Mouse (Mus musculus) midbrain, embryonic 11.5 days (tissue): ENCODE results near the gene Ctnnbip1. TPM values are rescaled to one million over a fixed set of nuclear protein-coding genes. Genes with fewer than 3 reads are reported as not detected.
A peak's percentile ranks its signal among the peaks of the same experiment; 100 is the strongest.

Source experiments
- ATAC-seq: fragments of 200-750 bp; cut with Nextera tagmentation; 2 replicates; pipeline ENCODE4 v1.8.0; 2017; ENCODE audit warnings: moderate TSS enrichment, moderate library complexity; ENCODE audit not compliant: low FRiP score
- DNase-seq: peaks from one replicate; pipeline ENCODE4 v3.0.0; 2015; ENCODE audit warnings: low spot score; ENCODE audit errors: missing footprints
- H3K27ac ChIP-seq: fragments of 300-500 bp; sonication (generic); 2 replicates; pipeline ENCODE4 v1.5.1; 2014; ENCODE audit warnings: low read depth, low read length
- H3K27me3 ChIP-seq: fragments of 300-500 bp; sonication (generic); 2 replicates; pipeline ENCODE4 v1.6.1; 2014; ENCODE audit warnings: mild to moderate bottlenecking, low read length, moderate library complexity, mixed read lengths; ENCODE audit not compliant: control insufficient read depth, insufficient read depth
- H3K36me3 ChIP-seq: fragments of 300-500 bp; sonication (generic); 2 replicates; pipeline ENCODE4 v1.6.1; 2014; ENCODE audit warnings: mild to moderate bottlenecking, low read length, moderate library complexity, mixed read lengths; ENCODE audit not compliant: control insufficient read depth, insufficient read depth
- H3K4me1 ChIP-seq: fragments of 300-500 bp; sonication (generic); 2 replicates; pipeline ENCODE4 v1.6.1; 2014; ENCODE audit warnings: low read length; ENCODE audit not compliant: control insufficient read depth, insufficient read depth
- H3K4me2 ChIP-seq: fragments of 300-500 bp; sonication (generic); 2 replicates; pipeline ENCODE4 v1.6.1; 2014; ENCODE audit warnings: mild to moderate bottlenecking, moderate library complexity
- H3K4me3 ChIP-seq: fragments of 300-500 bp; sonication (generic); 2 replicates; pipeline ENCODE4 v1.5.1; 2014; ENCODE audit warnings: low read depth, low read length
- H3K9ac ChIP-seq: fragments of 300-500 bp; sonication (generic); 2 replicates; pipeline ENCODE4 v1.6.1; 2014; ENCODE audit warnings: low read length
- H3K9me3 ChIP-seq: fragments of 300-500 bp; sonication (generic); 2 replicates; pipeline ENCODE4 v1.6.1; 2016; ENCODE audit warnings: low read length; ENCODE audit not compliant: control insufficient read depth
- WGBS: fragments of 180-500 bp; shearing (Covaris S2); extraction: QIAGEN DNeasy Blood & Tissue Kit; methylation state at CpG from one replicate; pipeline ENCODE4 v1.1.7; 2014; 5-methylcytosine and 5-hydroxymethylcytosine counted together
- polyA plus RNA-seq: library from polyadenylated mRNA; unstranded; fragments of >200 nt; fragmentation: Nextera tagmentation; extraction: Ambion mirVana; gene quantifications from 2 replicates; pipeline ENCODE4 v1.2.1, GENCODE M21; 2014

Gene Ctnnbip1
- polyA plus RNA-seq, 1 experiment from 2014 or later = 59.4 TPM

DNA sequence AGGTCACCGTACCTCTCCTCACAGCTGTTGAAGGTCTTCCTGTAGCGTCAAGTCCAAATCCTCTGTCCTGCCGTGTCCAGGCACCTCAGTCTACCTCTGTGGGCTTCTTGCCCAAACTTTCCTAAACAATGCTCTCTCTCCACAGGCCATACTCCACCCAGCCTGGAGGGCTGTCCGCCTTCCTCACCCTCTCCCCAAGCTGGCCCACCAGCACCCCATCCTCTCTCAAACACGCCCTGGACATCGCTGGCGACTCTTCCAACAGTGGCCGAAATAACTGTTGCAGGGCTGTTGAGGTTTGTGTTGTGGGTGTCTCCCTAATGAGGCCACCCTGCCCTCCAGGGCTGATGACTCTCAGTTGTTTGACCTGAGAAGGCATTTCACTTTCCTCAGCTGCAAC is 67.2 kb downstream of the Ctnnbip1 start:
- 0 out of 2 replicates have a peak overlapping the region, but pooled peaks have one; percentile 89 for H3K4me2 ChIP-seq
- no peaks in the 10 kb centered on the region for H3K9me3 ChIP-seq
- no peaks in the 10 kb centered on the region for H3K36me3 ChIP-seq
- no peak for DNase-seq
- peaks cover 20% of the 10 kb centered on the region for H3K27me3 ChIP-seq
- no peak overlapping the region for H3K27ac ChIP-seq
- no peak overlapping the region for H3K9ac ChIP-seq
- H3K4me3 ChIP-seq = no peak overlapping the region
- peaks cover 15% of the 10 kb centered on the region for H3K4me1 ChIP-seq
- 82% methylated on average over 8 of the region's 8 CpGs for WGBS
- ATAC-seq = no peak

DNA sequence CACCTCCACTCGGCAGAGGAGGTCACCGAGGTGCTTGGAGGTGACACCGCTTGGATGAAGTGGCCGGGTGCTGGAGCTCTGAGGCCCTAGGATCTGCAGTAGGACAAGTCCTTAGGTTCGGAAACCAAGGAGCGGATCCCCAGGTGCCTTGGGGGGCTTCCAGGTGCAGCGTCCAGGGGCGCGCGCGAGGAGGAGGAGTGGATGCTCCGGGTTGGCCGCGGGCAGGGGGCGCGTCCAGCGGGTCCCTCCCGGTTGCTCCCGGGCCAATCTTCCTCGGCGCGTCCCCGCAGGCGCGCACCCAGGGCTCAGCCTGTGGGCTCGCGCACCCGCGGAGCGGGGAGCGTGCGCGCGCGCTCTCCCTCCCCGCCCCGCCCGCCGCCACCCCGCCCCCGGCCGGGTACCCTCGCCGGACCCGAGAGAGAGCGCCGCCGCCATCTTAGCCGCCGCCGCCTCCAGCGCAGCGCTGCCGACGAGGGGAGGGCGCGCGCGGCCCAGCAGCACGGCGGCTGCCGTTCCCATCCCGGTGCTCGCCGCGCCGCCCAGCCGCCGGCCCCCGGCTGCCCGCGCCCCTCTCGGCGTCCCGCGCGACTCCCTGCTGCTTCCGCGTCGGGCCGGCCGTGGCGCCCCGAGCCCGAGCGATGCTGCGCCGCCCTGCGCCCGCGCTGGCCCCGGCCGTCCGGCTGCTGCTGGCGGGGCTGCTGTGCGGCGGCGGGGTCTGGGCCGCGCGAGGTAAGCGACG is 68.2 kb downstream of the Ctnnbip1 start, which contains the start of gene Clstn1:
Gene Clstn1, plus strand, starts transcription at position 425 of the 739 bp plus-strand sequence.
- Histone ChIP-seq H3K36me3 (no peaks in the 10 kb centered on the region), H3K9me3 (no peaks in the 10 kb centered on the region; the same call in 1 of the 2 replicates), H3K4me1 (peaks cover 15% of the 10 kb centered on the region), H3K9ac (peak within 1 kb of the TSS; percentile 95), H3K4me3 (peak within 1 kb of the TSS; percentile 91), H3K27ac (peak within 1 kb of the TSS; percentile 48; the same call in 1 of the 2 replicates), H3K27me3 (peaks cover 20% of the 10 kb centered on the region), H3K4me2 (peak within 1 kb of the TSS; percentile 89)
- under 1% methylated on average over 60 of the region's 103 CpGs for WGBS
- ATAC-seq (peak; percentile 85), DNase-seq (peak; percentile 97)

DNA sequence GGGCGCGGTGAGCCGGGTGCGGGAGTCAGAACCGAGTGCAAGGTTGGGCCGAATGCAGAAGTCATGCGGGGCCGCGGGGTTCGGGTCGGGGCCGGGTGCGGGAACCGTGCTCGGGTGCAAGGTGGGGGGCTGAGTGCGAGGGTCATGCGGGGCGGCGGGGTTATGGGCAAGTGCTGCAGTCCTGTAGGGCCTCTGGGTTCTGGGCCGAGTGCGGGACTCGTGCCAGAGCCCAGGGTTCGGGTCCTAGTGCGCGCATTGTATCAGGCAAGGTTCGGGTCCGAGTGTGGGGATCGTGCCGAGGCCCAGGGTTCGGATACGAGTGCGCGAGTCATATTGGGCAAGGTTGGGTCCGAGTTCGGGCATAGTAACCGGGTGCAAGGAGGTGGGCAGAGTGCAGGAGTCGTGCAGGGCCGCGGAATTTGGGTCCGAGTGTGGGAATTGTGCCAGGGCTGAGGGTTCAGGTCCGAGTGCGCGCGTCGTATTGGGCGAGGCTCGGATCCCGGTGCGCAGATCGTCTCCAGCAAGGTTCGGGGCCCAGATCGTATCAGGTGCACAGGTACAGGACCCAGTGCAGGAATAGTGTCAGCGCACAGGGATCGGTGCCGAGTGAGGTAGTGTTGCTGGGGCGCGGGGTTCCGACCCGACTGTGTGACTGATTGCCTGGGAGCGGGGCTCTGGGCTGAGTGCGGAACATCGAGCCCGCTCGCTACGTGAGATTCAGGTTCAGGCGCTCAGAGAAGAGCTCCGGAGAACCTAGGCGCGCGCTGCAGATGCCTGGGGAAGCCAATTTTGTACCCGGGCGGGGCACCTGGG is 69.0 kb downstream of the Ctnnbip1 start:
- peak overlapping the region; percentile 95 for H3K9ac ChIP-seq
- no peaks in the 10 kb centered on the region for H3K36me3 ChIP-seq
- peak overlapping the region; percentile 48; the same call in 1 of the 2 replicates for H3K27ac ChIP-seq
- H3K4me2 ChIP-seq = peak overlapping the region; percentile 89
- peaks cover 20% of the 10 kb centered on the region for H3K27me3 ChIP-seq
- under 1% methylated on average over 68 of the region's 72 CpGs for WGBS
- H3K9me3 ChIP-seq = no peaks in the 10 kb centered on the region; the same call in 1 of the 2 replicates
- ATAC-seq = peak; percentile 70
- H3K4me3 ChIP-seq = peak overlapping the region; percentile 91
- DNase-seq = peak; percentile 95
- peaks cover 15% of the 10 kb centered on the region for H3K4me1 ChIP-seq

DNA sequence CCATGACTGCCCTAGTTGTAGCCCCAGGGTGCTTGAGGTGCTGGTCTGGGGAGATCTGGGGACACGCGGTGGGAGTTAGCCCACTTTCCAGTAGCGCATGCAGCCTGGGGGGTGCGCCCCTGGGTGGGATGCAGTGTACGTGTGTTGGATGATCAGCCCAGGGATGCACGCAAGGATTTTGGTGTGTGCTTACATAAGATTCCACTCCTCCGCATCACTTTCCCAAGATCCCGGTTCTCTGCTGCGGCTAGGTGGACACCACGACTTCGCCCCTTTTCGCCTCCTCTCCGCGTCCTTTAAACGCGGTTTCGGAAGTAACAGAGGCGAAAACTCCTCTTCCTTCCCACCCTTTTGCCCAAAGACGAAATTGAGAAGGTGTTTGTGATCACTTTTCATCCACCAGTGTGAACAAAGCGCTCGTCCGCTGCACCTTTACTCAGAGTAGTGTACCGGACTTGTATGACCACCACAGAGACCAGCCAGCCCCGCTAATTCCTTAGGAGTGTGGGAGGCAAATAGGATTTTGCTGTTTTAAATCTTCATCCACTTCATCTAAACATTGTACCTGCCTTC is 69.6 kb downstream of the Ctnnbip1 start:
- peak overlapping the region; percentile 91 for H3K4me3 ChIP-seq
- no peaks in the 10 kb centered on the region; the same call in 1 of the 2 replicates for H3K9me3 ChIP-seq
- no peaks in the 10 kb centered on the region for H3K36me3 ChIP-seq
- H3K4me2 ChIP-seq = peak overlapping the region; percentile 89
- H3K27ac ChIP-seq = no peak overlapping the region
- H3K4me1 ChIP-seq = peaks cover 15% of the 10 kb centered on the region
- DNase-seq (peak; percentile 94), ATAC-seq (no peak)
- WGBS = 4% methylated on average over 24 of the region's 24 CpGs
- H3K27me3 ChIP-seq = peaks cover 20% of the 10 kb centered on the region
- peak overlapping the region; percentile 95 for H3K9ac ChIP-seq

DNA sequence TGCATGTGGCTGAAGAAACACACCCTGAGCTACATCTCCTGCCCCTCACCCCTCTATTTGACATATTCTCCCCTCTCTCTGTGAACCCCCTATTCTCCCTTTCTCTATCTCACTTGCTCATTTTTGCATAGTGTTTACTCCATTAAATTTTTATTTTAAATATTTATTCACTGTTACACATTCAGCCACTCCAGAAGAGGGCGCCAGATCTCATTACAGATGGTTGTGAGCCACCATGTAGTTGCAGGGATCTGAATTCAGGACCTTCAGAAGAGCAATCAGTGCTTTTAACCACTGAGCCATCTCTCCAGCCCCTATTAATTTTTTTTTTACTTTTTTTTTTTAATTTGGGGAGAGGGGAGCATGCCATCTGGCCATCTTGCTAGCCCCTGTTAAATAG is 72.2 kb downstream of the Ctnnbip1 start:
- peaks cover 11% of the 10 kb centered on the region for H3K27me3 ChIP-seq
- H3K9ac ChIP-seq = no peak overlapping the region
- H3K27ac ChIP-seq = no peak overlapping the region
- no peak overlapping the region for H3K4me3 ChIP-seq
- no peak for ATAC-seq
- no peaks in the 10 kb centered on the region for H3K36me3 ChIP-seq
- H3K4me2 ChIP-seq = no peak overlapping the region
- peaks cover 17% of the 10 kb centered on the region for H3K4me1 ChIP-seq
- 97% methylated on average over 1 of the region's 1 CpGs for WGBS
- H3K9me3 ChIP-seq = no peaks in the 10 kb centered on the region; the same call in 1 of the 2 replicates
- no peak for DNase-seq

DNA sequence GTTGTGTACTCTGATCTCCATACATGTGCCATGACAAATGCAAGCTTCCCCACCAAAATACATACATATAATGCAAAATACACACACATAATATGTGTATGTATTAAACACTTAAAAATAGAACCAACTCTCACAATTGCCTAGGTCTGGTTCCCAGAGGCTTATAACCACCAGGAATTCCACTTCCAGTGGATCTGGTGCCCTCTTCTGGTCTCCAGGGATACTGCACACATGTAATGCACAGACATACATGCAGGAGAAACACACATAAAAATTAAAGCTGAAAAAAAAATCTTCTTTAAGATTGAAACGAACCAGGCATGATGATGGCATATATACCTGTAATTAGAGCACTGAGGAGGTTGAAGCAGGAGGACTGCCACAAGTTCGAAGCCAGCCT is 73.5 kb downstream of the Ctnnbip1 start:
- DNase-seq = no peak
- Histone ChIP-seq H3K4me2 (no peak overlapping the region), H3K27ac (no peak overlapping the region), H3K4me3 (no peak overlapping the region), H3K9me3 (no peaks in the 10 kb centered on the region; the same call in 1 of the 2 replicates), H3K27me3 (peaks cover 7% of the 10 kb centered on the region), H3K4me1 (peaks cover 17% of the 10 kb centered on the region), H3K36me3 (no peaks in the 10 kb centered on the region), H3K9ac (no peak overlapping the region)
- 94% methylated on average over 2 of the region's 2 CpGs for WGBS
- ATAC-seq = no peak

DNA sequence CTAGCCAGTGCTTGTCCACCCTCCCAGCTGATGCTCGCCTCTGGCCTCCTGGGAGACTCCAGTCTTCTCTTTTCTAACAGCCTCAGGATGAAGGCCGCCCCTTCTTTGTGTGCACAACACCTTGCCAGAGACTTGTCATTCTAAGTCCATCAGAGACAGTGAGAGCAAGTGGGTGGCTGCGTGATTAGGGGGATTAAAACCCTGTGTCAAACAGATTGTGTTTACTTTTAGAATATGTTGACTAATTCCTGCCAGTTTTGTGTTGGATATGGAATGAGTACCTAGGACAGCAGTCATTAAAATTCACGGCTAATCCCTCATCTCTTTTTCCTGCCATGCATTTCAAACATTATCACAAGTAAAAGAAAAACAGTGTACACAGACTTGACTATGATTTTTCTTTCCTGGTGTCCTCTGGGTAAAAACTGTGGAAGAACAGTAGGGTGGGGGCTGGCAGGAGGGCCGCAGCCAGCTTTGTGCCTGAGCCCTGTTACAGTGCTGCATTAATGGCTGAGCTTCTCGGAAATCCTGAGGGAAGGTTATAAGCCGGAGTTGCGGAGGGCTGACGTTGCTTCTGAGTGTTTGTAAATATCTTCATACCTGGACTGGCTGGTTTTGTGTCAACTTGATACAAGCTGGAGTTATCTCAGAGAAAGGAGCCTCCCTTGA is 77.0 kb downstream of the Ctnnbip1 start:
- ATAC-seq (peak; percentile 71), DNase-seq (no peak)
- Histone ChIP-seq H3K36me3 (no peaks in the 10 kb centered on the region), H3K4me1 (0 out of 2 replicates have a peak, but pooled peaks cover 2% of the 10 kb centered on the region), H3K9me3 (no peaks in the 10 kb centered on the region; the same call in 1 of the 2 replicates), H3K9ac (no peak overlapping the region), H3K27ac (no peak overlapping the region; the same call in 1 of the 2 replicates), H3K4me3 (no peak overlapping the region), H3K4me2 (no peak overlapping the region), H3K27me3 (no peaks in the 10 kb centered on the region)
- 76% methylated on average over 9 of the region's 9 CpGs for WGBS

DNA sequence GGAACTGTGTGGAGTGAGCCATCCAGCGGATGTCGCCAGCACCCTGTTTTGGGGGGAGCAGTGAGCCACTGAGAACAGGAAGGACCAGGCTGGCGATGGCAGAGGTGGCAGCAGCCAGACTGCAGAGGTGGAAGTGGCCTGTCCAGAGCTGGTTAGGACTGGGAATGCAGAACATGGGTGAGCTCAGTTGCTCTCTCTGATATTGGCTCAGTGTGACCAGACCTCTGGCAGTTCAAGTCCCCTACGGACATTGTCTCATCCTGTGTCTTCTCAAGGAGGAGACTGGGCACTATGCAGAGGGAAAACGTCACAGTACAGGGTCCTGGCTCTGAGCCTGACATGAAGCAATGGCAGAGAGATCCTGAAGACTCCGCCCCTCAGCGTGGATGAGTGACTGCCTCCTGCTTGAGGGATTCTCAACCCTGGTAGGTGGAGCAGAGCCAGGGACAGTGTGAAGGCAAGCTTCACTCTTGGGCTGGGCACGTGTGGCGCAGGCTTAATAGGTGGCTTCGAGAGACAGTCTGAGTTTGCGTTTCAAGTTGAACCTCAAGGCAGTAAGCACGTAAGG is 79.7 kb downstream of the Ctnnbip1 start:
- Histone ChIP-seq H3K9ac (no peak overlapping the region), H3K27ac (no peak overlapping the region), H3K9me3 (no peaks in the 10 kb centered on the region), H3K4me1 (peaks cover 7% of the 10 kb centered on the region; the same call in 1 of the 2 replicates), H3K4me3 (no peak overlapping the region), H3K36me3 (no peaks in the 10 kb centered on the region), H3K27me3 (no peaks in the 10 kb centered on the region), H3K4me2 (no peak overlapping the region)
- peak; percentile 51 for DNase-seq
- ATAC-seq = no peak
- WGBS = 79% methylated on average over 12 of the region's 12 CpGs
